Mouse (Mus musculus): ENCODE data around the gene Mad1l1. TPM values are rescaled to one million over a fixed set of nuclear protein-coding genes. Genes with fewer than 3 reads are reported as not detected.
A peak's percentile ranks its signal among the peaks of the same experiment; 100 is the strongest.

Mad1l1 gene
- total and polyA plus RNA-seq, 3 experiments, result 40.5 to 65.2 TPM; not detected in 1

DNA sequence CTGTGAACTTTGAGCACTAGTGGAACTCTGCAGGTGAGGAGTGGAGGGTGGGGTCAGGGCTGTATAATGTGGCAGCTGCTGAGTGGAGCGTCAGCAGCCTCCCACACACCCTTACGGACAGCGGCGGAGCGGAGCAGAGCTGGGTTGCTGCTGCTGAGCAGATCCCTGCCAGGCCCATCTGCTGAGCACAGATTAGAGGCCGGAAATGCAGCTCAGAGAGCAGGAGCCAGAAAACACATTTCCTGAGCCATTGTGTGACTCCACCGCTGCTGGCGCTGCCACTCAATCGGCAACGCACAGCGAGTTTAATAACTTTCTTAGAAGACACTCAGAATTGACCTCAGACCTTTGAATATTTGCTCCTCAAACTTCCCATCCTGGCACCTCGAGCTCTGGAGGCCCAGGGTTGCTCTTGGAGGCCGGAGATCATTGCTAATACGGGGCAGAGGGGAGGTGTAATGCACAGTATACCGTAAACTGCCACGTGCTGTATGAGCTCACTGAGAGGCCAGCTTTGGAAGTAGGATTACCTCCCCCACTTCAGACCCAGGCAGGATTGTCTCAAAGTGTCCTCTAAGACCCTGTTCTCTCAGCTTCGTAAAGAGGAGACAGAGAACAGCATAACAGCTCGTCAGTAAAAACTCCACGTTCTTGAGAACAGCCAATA is 112.5 kb downstream of the Mad1l1 start (continued):
- TF ChIP-seq SIN3A (IDR thresholded peaks at IDR 0.05; ENCODE audit: low read length), result peak; percentile 73
- no peak for TF ChIP-seq E2F4 (IDR thresholded peaks at IDR 0.05; ENCODE audit: borderline replicate concordance, low read depth, low read length)
- TF ChIP-seq USF1 (IDR thresholded peaks at IDR 0.05; ENCODE audit: low read depth, low read length), result no peak

DNA sequence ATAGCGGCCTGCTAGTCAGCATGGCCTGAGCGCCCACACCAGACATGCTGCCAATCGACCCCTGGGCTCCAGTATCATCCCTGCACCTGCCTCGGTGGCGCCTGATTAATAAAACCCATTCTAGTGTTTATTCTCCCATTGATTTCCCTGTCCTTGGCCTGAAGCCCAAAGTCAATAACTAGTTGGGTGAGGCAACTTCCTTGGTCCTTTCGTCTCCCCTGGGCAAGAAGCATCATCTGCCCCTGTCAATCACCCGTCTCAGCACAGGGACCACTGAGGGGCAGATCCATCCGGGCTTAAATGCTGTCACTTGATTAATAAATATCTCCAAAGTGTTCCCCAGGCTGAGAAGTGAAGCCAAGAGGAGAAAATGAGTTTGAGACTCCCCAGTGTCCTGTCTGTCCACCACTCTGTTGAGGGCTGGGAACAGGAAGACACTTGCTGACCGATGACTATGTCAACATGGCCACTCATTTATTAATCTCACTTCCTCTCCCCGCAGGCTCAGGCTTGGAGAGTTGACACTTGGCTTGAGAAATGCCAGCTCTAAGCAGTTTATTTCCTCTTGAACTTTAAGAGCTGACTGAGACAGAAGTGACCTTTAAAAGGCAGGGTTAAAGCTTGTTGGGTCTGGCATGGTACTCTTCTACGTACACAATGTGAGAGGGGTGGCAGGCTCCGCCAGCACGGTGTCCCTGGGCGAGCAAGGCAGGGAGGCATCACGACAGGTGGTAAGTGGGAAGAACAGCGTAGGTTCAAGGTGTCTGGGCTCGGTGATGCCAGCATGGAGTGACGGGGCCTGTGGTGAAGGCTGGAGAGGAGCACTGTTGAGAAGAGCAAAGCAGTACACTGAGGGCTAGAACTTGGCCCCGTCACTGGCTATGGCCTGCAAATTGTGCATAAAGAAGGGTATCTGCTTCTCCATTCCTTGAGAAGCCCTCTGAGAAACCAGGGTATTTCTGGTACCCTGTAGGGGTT is 114.3 kb downstream of the Mad1l1 start:
- Histone ChIP-seq H3K4me1 (ENCODE audit: control insufficient read depth in 1 of 2, insufficient read depth in 2 of 2, low read length in 2 of 2) (peaks cover 13 to 20% of the 10 kb centered on the region in 2 experiments), H3K27ac (ENCODE audit: control insufficient read depth, low read depth, low read length) (no peak overlapping the region), H3K9me3 (replicated peaks; ENCODE audit: insufficient read depth, low read length) (no peaks in the 10 kb centered on the region), H3K4me3 (ENCODE audit: control insufficient read depth in 1 of 2, insufficient read depth in 1 of 2, low read depth in 2 of 2, low read length in 2 of 2) (no peak overlapping the region), H3K36me3 (ENCODE audit: control insufficient read depth in 1 of 2, insufficient read depth in 2 of 2, low read length in 2 of 2) (peaks cover 5 to 17% of the 10 kb centered on the region in 2 experiments; a peak in 3 of 4 replicates), H3K79me2 (ENCODE audit: control insufficient read depth, insufficient read depth, low read length, poor library complexity) (no peaks in the 10 kb centered on the region), H3K27me3 (ENCODE audit: control insufficient read depth in 1 of 2, insufficient read depth in 2 of 2, low read length in 2 of 2) (no peaks in the 10 kb centered on the region), H3K9ac (ENCODE audit: control insufficient read depth, low read depth, low read length, poor library complexity, severe bottlenecking) (no peak overlapping the region)
- TF ChIP-seq CHD2 (IDR thresholded peaks at IDR 0.05; ENCODE audit: low read length) (no peak), SIN3A (IDR thresholded peaks at IDR 0.05; ENCODE audit: low read length) (no peak), NELFE (IDR thresholded peaks at IDR 0.05; ENCODE audit: low read depth, low read length) (no peak), ZC3H11A (IDR thresholded peaks at IDR 0.05; ENCODE audit: low read depth, low read length) (no peak), POLR2A (IDR thresholded peaks at IDR 0.05; ENCODE audit: control insufficient read depth in 1 of 2, insufficient read depth in 1 of 2, low read depth in 1 of 2, low read length in 2 of 2, poor library complexity in 1 of 2) (no peak), JUND (IDR thresholded peaks at IDR 0.05; ENCODE audit: low read depth, low read length) (no peak), USF2 (IDR thresholded peaks at IDR 0.05; ENCODE audit: borderline replicate concordance in 1 of 2, insufficient read depth in 1 of 2, low read depth in 1 of 2, low read length in 2 of 2) (no peak), TBP (IDR thresholded peaks at IDR 0.05; ENCODE audit: low read depth, low read length) (no peak), ZMIZ1 (IDR thresholded peaks at IDR 0.05; ENCODE audit: low read depth, low read length) (no peak), ETS1 (IDR thresholded peaks at IDR 0.05; ENCODE audit: low read depth, low read length) (no peak), NRF1 (IDR thresholded peaks at IDR 0.05; ENCODE audit: insufficient read depth, low read depth, low read length, poor library complexity, severe bottlenecking) (no peak), MYB (IDR thresholded peaks at IDR 0.05; ENCODE audit: low read depth, low read length) (no peak), GATA1 (IDR thresholded peaks at IDR 0.05; ENCODE audit: low read depth, low read length) (no peak)
- no peak for DNase-seq (ENCODE audit: low read depth, low spot score)

DNA sequence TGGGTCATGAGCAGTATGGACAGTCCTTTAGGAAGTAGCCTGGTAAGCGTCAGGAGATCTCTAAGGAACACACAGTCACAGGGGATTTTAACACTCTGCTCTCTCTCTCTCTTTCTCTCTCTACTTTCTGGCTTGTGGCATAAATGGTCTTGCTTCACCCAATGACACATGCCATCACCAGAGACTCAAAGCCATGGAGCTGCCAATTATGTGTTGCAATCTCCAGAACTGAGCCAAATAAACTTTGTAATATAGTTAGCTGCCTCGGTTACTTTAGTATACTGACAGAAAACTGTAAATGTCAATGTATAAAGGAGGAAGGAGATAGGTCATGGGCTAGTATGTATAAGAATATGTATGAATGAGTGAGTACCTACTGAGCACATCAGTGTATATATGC is 115.4 kb downstream of the Mad1l1 start:
- Histone ChIP-seq H3K4me3 (ENCODE audit: control insufficient read depth in 1 of 2, insufficient read depth in 1 of 2, low read depth in 2 of 2, low read length in 2 of 2) (no peak overlapping the region), H3K4me1 (ENCODE audit: control insufficient read depth in 1 of 2, insufficient read depth in 2 of 2, low read length in 2 of 2) (peaks cover 13 to 20% of the 10 kb centered on the region in 2 experiments), H3K9me3 (replicated peaks; ENCODE audit: insufficient read depth, low read length) (no peaks in the 10 kb centered on the region), H3K9ac (ENCODE audit: control insufficient read depth, low read depth, low read length, poor library complexity, severe bottlenecking) (no peak overlapping the region), H3K36me3 (ENCODE audit: control insufficient read depth in 1 of 2, insufficient read depth in 2 of 2, low read length in 2 of 2) (peaks cover 5 to 17% of the 10 kb centered on the region in 2 experiments; a peak in 3 of 4 replicates), H3K27me3 (ENCODE audit: control insufficient read depth in 1 of 2, insufficient read depth in 2 of 2, low read length in 2 of 2) (no peaks in the 10 kb centered on the region), H3K79me2 (ENCODE audit: control insufficient read depth, insufficient read depth, low read length, poor library complexity) (no peaks in the 10 kb centered on the region), H3K27ac (ENCODE audit: control insufficient read depth, low read depth, low read length) (no peak overlapping the region)
- no peak for DNase-seq (ENCODE audit: low read depth, low spot score)
- no peak for TF ChIP-seq SIN3A (IDR thresholded peaks at IDR 0.05; ENCODE audit: low read length)
- TF ChIP-seq RCOR1 (IDR thresholded peaks at IDR 0.05; ENCODE audit: low read depth, low read length), result no peak
- no peak for TF ChIP-seq SMC3 (IDR thresholded peaks at IDR 0.05; ENCODE audit: low read depth, low read length)
- no peak for TF ChIP-seq MAFK (IDR thresholded peaks at IDR 0.05; ENCODE audit: borderline replicate concordance, low read depth, low read length)
- no peak for TF ChIP-seq KAT2A (conservative IDR thresholded peaks at IDR 0.05; ENCODE audit: low read depth, low read length)
- no peak for TF ChIP-seq JUND (IDR thresholded peaks at IDR 0.05; ENCODE audit: low read depth, low read length)
- TF ChIP-seq GABPA (IDR thresholded peaks at IDR 0.05; ENCODE audit: low read depth, low read length), result no peak
- no peak for TF ChIP-seq E2F4 (IDR thresholded peaks at IDR 0.05; ENCODE audit: borderline replicate concordance, low read depth, low read length)
- no peak for TF ChIP-seq CHD2 (IDR thresholded peaks at IDR 0.05; ENCODE audit: low read length)
- no peak for TF ChIP-seq EP300 (IDR thresholded peaks at IDR 0.05; ENCODE audit: low read depth in 1 of 2, low read length in 2 of 2)
- no peak for TF ChIP-seq ETS1 (IDR thresholded peaks at IDR 0.05; ENCODE audit: low read depth, low read length)
- TF ChIP-seq MYB (IDR thresholded peaks at IDR 0.05; ENCODE audit: low read depth, low read length), result no peak
- TF ChIP-seq POLR2AphosphoS5 (IDR thresholded peaks at IDR 0.05; ENCODE audit: borderline replicate concordance, low read depth, low read length), result no peak
- no peak for TF ChIP-seq MEF2A (IDR thresholded peaks at IDR 0.05; ENCODE audit: extremely low read depth, insufficient replicate concordance, low read depth, low read length, poor library complexity, severe bottlenecking)
- TF ChIP-seq CTCF (IDR thresholded peaks at IDR 0.05 in 2 of 3, conservative IDR thresholded peaks at IDR 0.05 in 1 of 3; ENCODE audit: control insufficient read depth in 1 of 3, insufficient read depth in 1 of 3, low read depth in 2 of 3, low read length in 3 of 3, poor library complexity in 1 of 3, severe bottlenecking in 1 of 3), result no peak

Data from MEL (cell line).